Mouse (Mus musculus) embryonic facial prominence, embryonic 11.5 days (tissue): ENCODE data around the gene Crygn. TPM values are rescaled to one million over a fixed set of nuclear protein-coding genes. Genes with fewer than 3 reads are reported as not detected.

ENCODE experiments used
- ATAC-seq: fragments of 200-750 bp; cut with Nextera tagmentation; replicated peaks from 2 replicates; pipeline ENCODE4 v1.8.0; 2017; ENCODE audit warnings: low read depth; ENCODE audit not compliant: insufficient number of reproducible peaks, low FRiP score, low TSS enrichment
- DNase-seq: peaks from one replicate; pipeline ENCODE4 v3.0.0-alpha.2; 2015; ENCODE audit warnings: low spot score
- H3K27ac ChIP-seq: fragments of 300-500 bp; sonication (generic); replicated peaks from 2 replicates; pipeline ENCODE4 v1.5.1; 2014; ENCODE audit warnings: mild to moderate bottlenecking, low read depth, low read length, control low read depth
- H3K27me3 ChIP-seq: fragments of 300-500 bp; sonication (generic); 2 replicates; pipeline ENCODE4 v1.6.1; 2014; ENCODE audit warnings: mild to moderate bottlenecking, low read length, moderate library complexity, mixed read lengths; ENCODE audit not compliant: control insufficient read depth, insufficient read depth
- H3K36me3 ChIP-seq: fragments of 300-500 bp; sonication (generic); replicated peaks from 2 replicates; pipeline ENCODE4 v1.6.1; 2014; ENCODE audit warnings: low read depth, mild to moderate bottlenecking, low read length, moderate library complexity, mixed read lengths; ENCODE audit not compliant: control insufficient read depth, insufficient read depth
- H3K4me1 ChIP-seq: fragments of 300-500 bp; sonication (generic); 2 replicates; pipeline ENCODE4 v1.6.1; 2014; ENCODE audit warnings: low read length, mixed read lengths; ENCODE audit not compliant: control insufficient read depth, insufficient read depth
- H3K4me2 ChIP-seq: fragments of 300-500 bp; sonication (generic); 2 replicates; pipeline ENCODE4 v1.6.1; 2014; ENCODE audit warnings: low read depth, mild to moderate bottlenecking, control low read depth, low read length, moderate library complexity
- H3K4me3 ChIP-seq: fragments of 300-500 bp; sonication (generic); 2 replicates; pipeline ENCODE4 v1.5.1; 2014; ENCODE audit warnings: low read depth, low read length, control low read depth
- H3K9ac ChIP-seq: fragments of 300-500 bp; sonication (generic); replicated peaks from 2 replicates; pipeline ENCODE4 v1.6.1; 2014; ENCODE audit warnings: mild to moderate bottlenecking, control low read depth, low read length
- H3K9me3 ChIP-seq: fragments of 300-500 bp; sonication (generic); replicated peaks from 2 replicates; pipeline ENCODE4 v1.6.1; 2016; ENCODE audit warnings: mild to moderate bottlenecking, low read length, inconsistent platforms, mixed read lengths; ENCODE audit not compliant: control insufficient read depth
- WGBS: fragments of 180-500 bp; shearing (Covaris S2); extraction: QIAGEN DNeasy Blood & Tissue Kit; methylation state at CpG from one replicate; pipeline ENCODE4 v1.1.7; 2014; 5-methylcytosine and 5-hydroxymethylcytosine counted together
- polyA plus RNA-seq: library from polyadenylated mRNA; unstranded; fragments of >200 nt; fragmentation: Nextera tagmentation; extraction: Ambion mirVana; gene quantifications from 2 replicates; pipeline ENCODE4 v1.2.1, GENCODE M21; 2014

The Crygn gene
- polyA plus RNA-seq, 1 experiment from 2014 or later = not detected

DNA sequence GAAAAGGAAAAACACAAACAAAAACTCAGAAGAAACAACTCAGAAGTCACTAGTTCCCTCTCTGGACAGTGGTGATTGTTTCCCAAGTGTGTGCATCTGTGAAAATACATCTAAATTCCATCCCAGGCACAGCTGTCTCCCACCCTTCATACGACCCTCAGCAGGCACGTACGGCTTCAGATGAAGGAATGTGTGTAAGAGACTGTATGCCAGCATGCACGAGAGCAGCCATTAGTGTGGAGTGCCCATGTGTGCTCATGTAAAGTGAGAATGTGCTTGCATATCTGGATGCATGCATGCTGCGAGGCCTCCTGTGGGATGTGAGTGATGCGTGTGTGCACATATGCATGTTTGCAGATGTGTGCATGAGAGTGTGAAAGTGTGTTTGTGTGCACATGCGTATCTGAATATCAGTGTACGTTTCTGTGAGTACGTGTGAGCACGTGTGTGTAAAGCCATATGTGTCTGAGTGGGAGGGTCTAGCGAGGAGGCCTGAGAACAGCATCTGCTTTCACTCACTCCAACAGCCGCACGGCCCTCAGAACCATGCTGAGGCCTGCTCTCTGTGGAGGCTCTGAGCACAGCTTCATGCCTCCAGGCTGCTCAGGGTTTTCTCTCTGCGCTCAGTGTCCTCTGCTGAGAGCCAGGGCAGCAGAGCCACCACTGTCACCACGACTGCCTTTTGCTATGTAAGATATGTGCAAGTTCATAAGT, 16.5 kb downstream of the Crygn start:
- Histone ChIP-seq H3K4me1 (peaks cover 2% of the 10 kb centered on the region; the same call in 1 of the 2 replicates), H3K4me3 (no peak overlapping the region), H3K9ac (peak overlapping the region; percentile 34), H3K4me2 (no peak overlapping the region), H3K36me3 (no peaks in the 10 kb centered on the region), H3K27me3 (no peaks in the 10 kb centered on the region), H3K27ac (peak overlapping the region; percentile 62), H3K9me3 (no peaks in the 10 kb centered on the region)
- WGBS = 50% methylated on average over 15 of the region's 15 CpGs
- ATAC-seq = peak; percentile 88
- DNase-seq = peak; percentile 77

GRCm38 (mm10) chr5:24739141-24739753, 18.6 kb downstream of the Crygn start:
- ATAC-seq = no peak
- WGBS = 60% methylated on average over 15 of the region's 15 CpGs
- H3K27ac ChIP-seq = no peak overlapping the region

DNA sequence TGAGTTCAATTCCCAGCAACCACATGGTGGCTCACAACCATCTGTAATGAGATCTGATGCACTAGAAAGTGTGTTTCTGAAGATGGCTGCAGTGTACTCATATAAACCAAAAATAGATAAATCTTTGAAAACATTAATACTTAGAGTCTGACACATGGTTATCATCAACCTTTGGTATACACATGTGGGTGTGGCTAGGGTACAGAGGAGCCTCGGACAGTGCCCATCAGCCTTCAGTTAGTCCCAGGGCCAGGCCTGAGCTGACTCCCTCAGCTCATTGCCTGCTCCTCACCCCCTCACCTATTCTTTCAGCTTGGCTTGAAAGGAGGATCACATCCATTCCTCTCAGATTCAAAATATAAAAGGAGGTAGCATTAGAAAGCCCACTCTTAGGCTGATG, 19.3 kb downstream of the Crygn start:
- H3K9ac ChIP-seq = no peak overlapping the region
- WGBS = 88% methylated on average over 1 of the region's 1 CpGs
- H3K27ac ChIP-seq = no peak overlapping the region
- H3K4me2 ChIP-seq = no peak overlapping the region
- H3K4me3 ChIP-seq = no peak overlapping the region
- no peak for DNase-seq
- H3K27me3 ChIP-seq = no peaks in the 10 kb centered on the region
- no peak for ATAC-seq
- no peaks in the 10 kb centered on the region for H3K9me3 ChIP-seq
- H3K4me1 ChIP-seq = peaks cover 2% of the 10 kb centered on the region; the same call in 1 of the 2 replicates
- H3K36me3 ChIP-seq = no peaks in the 10 kb centered on the region

More at GRCm38 (mm10) chr5:24739141-24739753, 18.6 kb downstream of the Crygn start:
- H3K4me3 ChIP-seq = no peak overlapping the region
- H3K4me2 ChIP-seq = no peak overlapping the region
- H3K9me3 ChIP-seq = no peaks in the 10 kb centered on the region
- peaks cover 2% of the 10 kb centered on the region; the same call in 1 of the 2 replicates for H3K4me1 ChIP-seq
- H3K36me3 ChIP-seq = no peaks in the 10 kb centered on the region
- no peak overlapping the region for H3K9ac ChIP-seq
- H3K27me3 ChIP-seq = no peaks in the 10 kb centered on the region
- no peak for DNase-seq

- no peaks in the 10 kb centered on the region for H3K27me3 ChIP-seq
- 94% methylated on average over 10 of the region's 10 CpGs for WGBS
- no peak overlapping the region for H3K4me3 ChIP-seq
- ATAC-seq = no peak
- no peak overlapping the region for H3K9ac ChIP-seq
- no peaks in the 10 kb centered on the region for H3K9me3 ChIP-seq
- no peak overlapping the region for H3K27ac ChIP-seq
- peaks cover 5% of the 10 kb centered on the region; the same call in 1 of the 2 replicates for H3K4me1 ChIP-seq
- H3K4me2 ChIP-seq = no peak overlapping the region
- DNase-seq = no peak
- no peaks in the 10 kb centered on the region for H3K36me3 ChIP-seq
Measured at GRCm38 (mm10) chr5:24737595-24737994, 20.2 kb downstream of the Crygn start.

- H3K27me3 ChIP-seq = no peaks in the 10 kb centered on the region
- H3K9ac ChIP-seq = no peak overlapping the region
- peaks cover 3% of the 10 kb centered on the region for H3K4me1 ChIP-seq
- H3K4me2 ChIP-seq = no peak overlapping the region
- no peaks in the 10 kb centered on the region for H3K36me3 ChIP-seq
- H3K9me3 ChIP-seq = no peaks in the 10 kb centered on the region
- ATAC-seq (no peak), DNase-seq (no peak)
- WGBS = 59% methylated on average over 7 of the region's 7 CpGs
- H3K27ac ChIP-seq = 0 out of 2 replicates have a peak overlapping the region, but pooled peaks have one; percentile 47
- H3K4me3 ChIP-seq = no peak overlapping the region
Measured at GRCm38 (mm10) chr5:24733771-24734426, 23.9 kb downstream of the Crygn start.

DNA sequence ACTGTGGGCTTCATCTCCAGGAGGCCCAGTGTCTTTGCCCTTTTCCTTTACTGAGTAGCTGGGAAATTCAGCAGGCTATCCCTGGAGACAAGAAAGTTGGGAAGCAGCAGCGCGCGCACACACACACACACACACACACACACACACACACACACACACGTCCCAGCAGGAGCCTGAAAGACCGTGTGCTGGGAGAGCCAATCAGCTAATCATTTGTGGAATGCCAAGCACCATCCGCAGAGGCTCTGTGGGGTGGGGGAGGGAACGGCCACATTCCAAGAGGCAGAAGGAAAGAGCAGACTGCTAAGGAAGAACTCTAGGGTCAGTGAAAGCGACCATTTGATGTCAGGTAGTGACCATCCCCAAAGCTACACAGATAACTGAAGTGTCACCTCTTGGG, 24.7 kb downstream of the Crygn start:
- ATAC-seq = peak; percentile 32
- H3K27ac ChIP-seq = peak overlapping the region; percentile 47; the same call in 1 of the 2 replicates
- WGBS = 3% methylated on average over 8 of the region's 8 CpGs

GRCm38 (mm10) chr5:24730986-24731385, 26.8 kb downstream of the Crygn start:
- Histone ChIP-seq H3K27ac (peak overlapping the region; percentile 74), H3K36me3 (no peaks in the 10 kb centered on the region), H3K4me1 (peaks cover 3% of the 10 kb centered on the region), H3K4me2 (peak overlapping the region; percentile 77), H3K27me3 (no peaks in the 10 kb centered on the region), H3K9ac (peak overlapping the region; percentile 94), H3K4me3 (peak overlapping the region; percentile 81), H3K9me3 (no peaks in the 10 kb centered on the region)
- whole genome bisulfite sequencing = 0% methylated on average over 15 of the region's 15 CpGs
- DNase-seq (peak; percentile 85), ATAC-seq (peak; percentile 74)

More for the DNA sequence above, 24.7 kb downstream of the Crygn start:
- Histone ChIP-seq H3K27me3 (no peaks in the 10 kb centered on the region), H3K4me2 (0 out of 2 replicates have a peak overlapping the region, but pooled peaks have one; percentile 7), H3K4me1 (peaks cover 3% of the 10 kb centered on the region), H3K36me3 (no peaks in the 10 kb centered on the region), H3K4me3 (no peak overlapping the region), H3K9me3 (no peaks in the 10 kb centered on the region), H3K9ac (no peak overlapping the region; the same call in 1 of the 2 replicates)
- DNase-seq = peak; percentile 87
